ENCODE assay signal across 8 mouse cellular contexts in the genomic region with DNA sequence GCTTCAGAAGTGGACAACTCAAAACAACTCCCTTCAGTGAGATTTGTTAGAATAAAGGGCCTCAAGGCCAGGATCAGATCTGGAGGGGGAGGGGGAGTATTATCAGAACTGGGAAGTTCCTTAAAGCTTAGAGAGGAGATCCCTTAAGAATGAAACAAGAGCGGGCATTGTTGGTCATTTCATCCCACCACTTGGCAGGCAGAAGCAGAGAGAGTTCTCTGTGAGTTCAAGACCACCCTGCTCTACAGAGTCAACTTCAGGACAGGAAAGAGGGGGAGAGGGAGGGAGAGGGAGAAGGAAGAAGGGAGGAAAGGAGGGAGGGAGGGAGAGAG. TPM values are rescaled to one million over a fixed set of nuclear protein-coding genes. Genes with fewer than 3 reads are reported as not detected.
DNase-seq lines count a peak whose midpoint lies in the region; ATAC-seq lines count a peak whose summit lies in the region.

No protein-coding gene starts in this region.

- 86% methylated on average over 1 of the region's 1 CpGs for WGBS in hindbrain, embryonic 13.5 days
- WGBS in hindbrain, embryonic 12.5 days: 80% methylated on average over 1 of the region's 1 CpGs
- WGBS in forebrain, embryonic 14.5 days: 79% methylated on average over 1 of the region's 1 CpGs
- WGBS in macrophage (ENCODE audit: missing documents): 25% methylated on average over 1 of the region's 1 CpGs

- H3K79me2 ChIP-seq in macrophage (ENCODE audit: inconsistent target): peaks cover 54% of the 10 kb centered on the region

- H3K27ac ChIP-seq in hindbrain, embryonic 13.5 days: peak overlapping the region; percentile 55; the same call in 1 of the 2 replicates
- no peak overlapping the region; the same call in 1 of the 2 replicates for H3K27ac ChIP-seq in hindbrain, embryonic 12.5 days
- H3K27ac ChIP-seq in forebrain, embryonic 14.5 days (ENCODE audit: low read depth, low read length): no peak overlapping the region
- H3K27ac ChIP-seq in macrophage: peak overlapping the region; percentile 92

- H3K9me3 ChIP-seq in hindbrain, embryonic 13.5 days: no peaks in the 10 kb centered on the region
- H3K9me3 ChIP-seq in hindbrain, embryonic 12.5 days (replicated peaks): no peaks in the 10 kb centered on the region
- no peaks in the 10 kb centered on the region for H3K9me3 ChIP-seq in forebrain, embryonic 14.5 days (replicated peaks; ENCODE audit: control insufficient read depth, low read length)

- H3K4me3 ChIP-seq in hindbrain, embryonic 13.5 days: no peak overlapping the region
- H3K4me3 ChIP-seq in hindbrain, embryonic 12.5 days: no peak overlapping the region
- H3K4me3 ChIP-seq in forebrain, embryonic 14.5 days (ENCODE audit: low read depth, low read length): no peak overlapping the region
- H3K4me3 ChIP-seq in macrophage (ENCODE audit: inconsistent target): no peak overlapping the region

- H3K4me2 ChIP-seq in hindbrain, embryonic 13.5 days: peak overlapping the region; percentile 36; the same call in 1 of the 2 replicates
- H3K4me2 ChIP-seq in hindbrain, embryonic 12.5 days (replicated peaks): no peak overlapping the region
- peak overlapping the region; percentile 82 for H3K4me2 ChIP-seq in forebrain, embryonic 14.5 days (ENCODE audit: low read length)

- H3K27me3 ChIP-seq in hindbrain, embryonic 13.5 days: no peaks in the 10 kb centered on the region
- no peaks in the 10 kb centered on the region for H3K27me3 ChIP-seq in hindbrain, embryonic 12.5 days
- no peaks in the 10 kb centered on the region for H3K27me3 ChIP-seq in forebrain, embryonic 14.5 days (replicated peaks; ENCODE audit: control insufficient read depth, insufficient read depth, low read length)

- H3K4me1 ChIP-seq in hindbrain, embryonic 13.5 days (replicated peaks): peaks cover 33% of the 10 kb centered on the region
- peaks cover 18% of the 10 kb centered on the region for H3K4me1 ChIP-seq in hindbrain, embryonic 12.5 days
- peaks cover 7% of the 10 kb centered on the region for H3K4me1 ChIP-seq in forebrain, embryonic 14.5 days (ENCODE audit: control insufficient read depth, insufficient read depth, low read length)

- H3K9ac ChIP-seq in hindbrain, embryonic 13.5 days: 0 out of 2 replicates have a peak overlapping the region, but pooled peaks have one; percentile 43
- H3K9ac ChIP-seq in hindbrain, embryonic 12.5 days: no peak overlapping the region
- no peak overlapping the region for H3K9ac ChIP-seq in forebrain, embryonic 14.5 days (ENCODE audit: low read length)

- no peaks in the 10 kb centered on the region for H3K36me3 ChIP-seq in hindbrain, embryonic 13.5 days
- no peaks in the 10 kb centered on the region for H3K36me3 ChIP-seq in hindbrain, embryonic 12.5 days
- no peaks in the 10 kb centered on the region for H3K36me3 ChIP-seq in forebrain, embryonic 14.5 days (ENCODE audit: control insufficient read depth, insufficient read depth, low read length)
- H3K36me3 ChIP-seq in macrophage (ENCODE audit: inconsistent target): no peaks in the 10 kb centered on the region

- peak; percentile 53 for DNase-seq in MEL-GATA-1-ER (ENCODE audit: extremely low read depth, low read depth)
- no peak for DNase-seq in forebrain, embryonic 14.5 days (ENCODE audit: low spot score)
- no peak for DNase-seq in embryo, embryonic 11 days
- no peak for DNase-seq in cerebellum, postnatal 25 days
- DNase-seq in right cerebral cortex, postnatal 14 days: no peak

- ATAC-seq in hindbrain, embryonic 13.5 days (ENCODE audit: low FRiP score): no peak
- no peak for ATAC-seq in hindbrain, embryonic 12.5 days (ENCODE audit: low FRiP score)
- ATAC-seq in forebrain, embryonic 14.5 days: no peak

RNA-seq across cellular contexts. Expression of a gene that starts 0.7 kb away (rescaled TPM):
- 21.2 and 23.8 TPM in 2 replicates for polyA plus RNA-seq in hindbrain, embryonic 13.5 days (2015; fragmentation: Nextera tagmentation; extraction: Ambion mirVana)
- 18.0 and 20.0 TPM in 2 replicates for polyA plus RNA-seq in hindbrain, embryonic 12.5 days (2016; fragmentation: Nextera tagmentation; extraction: Ambion mirVana)
- 29.4 and 31.7 TPM in 2 replicates for polyA plus RNA-seq in forebrain, embryonic 14.5 days (2014; fragmentation: Nextera tagmentation; extraction: Ambion mirVana)
- total RNA-seq in macrophage (2018; cell fraction: chromatin; rRNA removed): 100 to 1,000 TPM in 23 of 26 experiments, 10 to 100 TPM in 3; 66.4 to 240 (median 153) TPM
- total RNA-seq in macrophage (2018; cell fraction: cytosol; rRNA removed): 100 to 1,000 TPM; 114 to 215 (median 162) TPM
- total RNA-seq in macrophage (2018; cell fraction: nucleus; rRNA removed): 100 to 1,000 TPM in 24 of 26 experiments, 10 to 100 TPM in 2; 60.8 to 263 (median 159) TPM
- 47.7 to 134 TPM (median 74.0 TPM) in 3 replicates for polyA plus RNA-seq in macrophage (2018)

RNA-seq across cellular contexts. Expression of a gene that starts 4.1 kb away (rescaled TPM):
- polyA plus RNA-seq in hindbrain, embryonic 13.5 days (2015; fragmentation: Nextera tagmentation; extraction: Ambion mirVana): 22.5 and 27.5 TPM in 2 replicates
- 23.8 and 27.2 TPM in 2 replicates for polyA plus RNA-seq in hindbrain, embryonic 12.5 days (2016; fragmentation: Nextera tagmentation; extraction: Ambion mirVana)
- polyA plus RNA-seq in forebrain, embryonic 14.5 days (2014; fragmentation: Nextera tagmentation; extraction: Ambion mirVana): 14.3 and 14.7 TPM in 2 replicates
- total RNA-seq in macrophage (2018; cell fraction: chromatin; rRNA removed): 10 to 100 TPM; 15.6 to 53.0 (median 28.3) TPM
- 10 to 100 TPM; 19.7 to 42.3 (median 33.0) TPM for total RNA-seq in macrophage (2018; cell fraction: cytosol; rRNA removed)
- total RNA-seq in macrophage (2018; cell fraction: nucleus; rRNA removed): 10 to 100 TPM; 21.0 to 56.7 (median 36.5) TPM
- 30.6 to 47.7 TPM (median 30.7 TPM) in 3 replicates for polyA plus RNA-seq in macrophage (2018)

RNA-seq across cellular contexts. Expression of a gene that starts 39.1 kb away (rescaled TPM):
- polyA plus RNA-seq in hindbrain, embryonic 13.5 days (2015; fragmentation: Nextera tagmentation; extraction: Ambion mirVana): 18.0 and 20.6 TPM in 2 replicates
- 62.9 and 67.3 TPM in 2 replicates for polyA plus RNA-seq in hindbrain, embryonic 12.5 days (2016; fragmentation: Nextera tagmentation; extraction: Ambion mirVana)
- 21.7 and 24.2 TPM in 2 replicates for polyA plus RNA-seq in forebrain, embryonic 14.5 days (2014; fragmentation: Nextera tagmentation; extraction: Ambion mirVana)
- total RNA-seq in macrophage (2018; cell fraction: chromatin; rRNA removed): 100 to 1,000 TPM in 8 of 26 experiments, 10 to 100 TPM in 18; 52.3 to 174 (median 91.0) TPM
- 10 to 100 TPM; 45.9 to 87.1 (median 53.7) TPM for total RNA-seq in macrophage (2018; cell fraction: cytosol; rRNA removed)
- 100 to 1,000 TPM in 5 of 26 experiments, 10 to 100 TPM in 21; 40.5 to 118 (median 71.6) TPM for total RNA-seq in macrophage (2018; cell fraction: nucleus; rRNA removed)
- polyA plus RNA-seq in macrophage (2018): 41.0 to 134 TPM (median 67.4 TPM) in 3 replicates

RNA-seq across cellular contexts. Expression of a gene that starts 52.4 kb away (rescaled TPM):
- 11.5 and 12.1 TPM in 2 replicates for polyA plus RNA-seq in hindbrain, embryonic 13.5 days (2015; fragmentation: Nextera tagmentation; extraction: Ambion mirVana)
- 18.9 and 20.9 TPM in 2 replicates for polyA plus RNA-seq in hindbrain, embryonic 12.5 days (2016; fragmentation: Nextera tagmentation; extraction: Ambion mirVana)
- polyA plus RNA-seq in forebrain, embryonic 14.5 days (2014; fragmentation: Nextera tagmentation; extraction: Ambion mirVana): 10.4 and 11.0 TPM in 2 replicates
- total RNA-seq in macrophage (2018; cell fraction: chromatin; rRNA removed): 1 to 10 TPM; 1.3 to 9.8 (median 4.4) TPM
- 10 to 100 TPM in 3 of 26 experiments, 1 to 10 TPM in 23; 3.7 to 13.4 (median 6.3) TPM for total RNA-seq in macrophage (2018; cell fraction: cytosol; rRNA removed)
- total RNA-seq in macrophage (2018; cell fraction: nucleus; rRNA removed): 10 to 100 TPM in 1 of 26 experiments, 1 to 10 TPM in 25; 1.5 to 12.4 (median 3.8) TPM
- 4.3 to 9.6 TPM (median 7.6 TPM) in 3 replicates for polyA plus RNA-seq in macrophage (2018)

RNA-seq across cellular contexts. Expression of a gene that starts 53.0 kb away (rescaled TPM):
- polyA plus RNA-seq in hindbrain, embryonic 13.5 days (2015; fragmentation: Nextera tagmentation; extraction: Ambion mirVana): 108 and 115 TPM in 2 replicates
- polyA plus RNA-seq in hindbrain, embryonic 12.5 days (2016; fragmentation: Nextera tagmentation; extraction: Ambion mirVana): 108 and 113 TPM in 2 replicates
- 64.7 and 85.1 TPM in 2 replicates for polyA plus RNA-seq in forebrain, embryonic 14.5 days (2014; fragmentation: Nextera tagmentation; extraction: Ambion mirVana)
- total RNA-seq in macrophage (2018; cell fraction: chromatin; rRNA removed): 100 to 1,000 TPM; 342 to 649 (median 449) TPM
- 10 to 100 TPM; 56.8 to 86.3 (median 68.1) TPM for total RNA-seq in macrophage (2018; cell fraction: cytosol; rRNA removed)
- 100 to 1,000 TPM; 169 to 321 (median 232) TPM for total RNA-seq in macrophage (2018; cell fraction: nucleus; rRNA removed)
- 29.7 to 66.6 TPM (median 32.9 TPM) in 3 replicates for polyA plus RNA-seq in macrophage (2018)

Comparison
In these comparisons a context has a peak if more than half of its experiments do, and no peak if none do; other contexts are left out.
1. H3K27ac ChIP-seq: peak in hindbrain, embryonic 13.5 days (single experiment) and macrophage (single experiment); none in hindbrain, embryonic 12.5 days (single experiment) and forebrain, embryonic 14.5 days (single experiment).